Mouse (Mus musculus) MEL (cell line): ENCODE results near the gene Phtf1. TPM values are rescaled to one million over a fixed set of nuclear protein-coding genes. Genes with fewer than 3 reads are reported as not detected.
A peak's percentile ranks its signal among the peaks of the same experiment; 100 is the strongest.

Experiments used
- DNase-seq: peaks from one replicate; pipeline ENCODE4 v3.0.0; 2011; ENCODE audit warnings: low read depth, low spot score
- H3K27ac ChIP-seq: 2 replicates; pipeline ENCODE4 v1.5.1; 2012; ENCODE audit warnings: low read depth, mild to moderate bottlenecking, control low read depth, low read length, moderate library complexity; ENCODE audit not compliant: control insufficient read depth
- H3K27me3 ChIP-seq, 2 experiments: fragments of 150-350 bp in 1 of 2; sonication (generic) in 1 of 2; 2 replicates each; pipeline ENCODE4 v1.6.1; 2012; ENCODE audit warnings: low read length in 2 of 2, mild to moderate bottlenecking in 2 of 2, improper control_type of control experiment in 1 of 2, moderate library complexity in 1 of 2; ENCODE audit not compliant: insufficient read depth in 2 of 2, control insufficient read depth in 1 of 2
- H3K36me3 ChIP-seq, 2 experiments: 2 replicates each; pipeline ENCODE4 v1.6.1; 2012 to 2014; ENCODE audit warnings: low read length in 2 of 2, improper control_type of control experiment in 1 of 2, inconsistent platforms in 1 of 2, mild to moderate bottlenecking in 1 of 2; ENCODE audit not compliant: insufficient read depth in 2 of 2, control insufficient read depth in 1 of 2
- H3K4me1 ChIP-seq, 2 experiments: fragments of 150-350 bp in 1 of 2; sonication (generic) in 1 of 2; 2 replicates each; pipeline ENCODE4 v1.6.1; 2012; ENCODE audit warnings: low read length in 2 of 2, improper control_type of control experiment in 1 of 2, mild to moderate bottlenecking in 1 of 2; ENCODE audit not compliant: insufficient read depth in 2 of 2, control insufficient read depth in 1 of 2
- H3K4me3 ChIP-seq, 2 experiments: fragments of 150-350 bp in 1 of 2; sonication (generic) in 1 of 2; 2 replicates each; pipeline ENCODE4 v1.5.1; 2012; ENCODE audit warnings: low read depth in 2 of 2, low read length in 2 of 2, mild to moderate bottlenecking in 2 of 2, moderate library complexity in 2 of 2, control low read depth in 1 of 2, improper control_type of control experiment in 1 of 2; ENCODE audit not compliant: control insufficient read depth in 1 of 2, insufficient read depth in 1 of 2
- H3K79me2 ChIP-seq: 2 replicates; pipeline ENCODE4 v1.6.1; 2012; ENCODE audit warnings: mild to moderate bottlenecking, low read length, moderate library complexity; ENCODE audit not compliant: control insufficient read depth, poor library complexity, insufficient read depth
- H3K9ac ChIP-seq: 2 replicates; pipeline ENCODE4 v1.6.1; 2012; ENCODE audit warnings: low read depth, mild to moderate bottlenecking, control low read depth, low read length, moderate library complexity; ENCODE audit not compliant: control insufficient read depth, poor library complexity, severe bottlenecking
- H3K9me3 ChIP-seq: fragments of 150-350 bp; sonication (generic); replicated peaks from 2 replicates; pipeline ENCODE4 v1.6.1; 2012; ENCODE audit warnings: mild to moderate bottlenecking, low read length, improper control_type of control experiment, moderate library complexity; ENCODE audit not compliant: insufficient read depth
- BHLHE40 ChIP-seq: IDR thresholded peaks from 2 replicates; pipeline ENCODE4 v1.6.1; 2012; ENCODE audit warnings: low read depth, mild to moderate bottlenecking, inconsistent platforms, low read length, improper control_type of control experiment, borderline replicate concordance
- CHD1 ChIP-seq: IDR thresholded peaks from 2 replicates; pipeline ENCODE4 v1.6.1; 2012; ENCODE audit warnings: low read depth, mild to moderate bottlenecking, inconsistent platforms, low read length, improper control_type of control experiment
- CTCF ChIP-seq, 3 experiments: IDR thresholded peaks in 2 of 3; conservative IDR thresholded peaks in 1 of 3; 2 replicates each; pipeline ENCODE4 v1.5.1; 2011 to 2012; ENCODE audit warnings: low read length in 3 of 3, low read depth in 2 of 3, mild to moderate bottlenecking in 2 of 3, improper control_type of control experiment in 1 of 3, inconsistent platforms in 1 of 3, mixed read lengths in 1 of 3, moderate library complexity in 1 of 3; ENCODE audit not compliant: control insufficient read depth in 1 of 3, insufficient read depth in 1 of 3, poor library complexity in 1 of 3, severe bottlenecking in 1 of 3
- ELF1 ChIP-seq: IDR thresholded peaks from 2 replicates; pipeline ENCODE4 v1.6.1; 2014; ENCODE audit warnings: low read depth, mild to moderate bottlenecking, inconsistent platforms, low read length, improper control_type of control experiment, moderate library complexity
- ETS1 ChIP-seq: IDR thresholded peaks from 2 replicates; pipeline ENCODE4 v1.6.1; 2012; ENCODE audit warnings: low read depth, mild to moderate bottlenecking, inconsistent platforms, low read length, improper control_type of control experiment, moderate library complexity
- KAT2A ChIP-seq: conservative IDR thresholded peaks from 2 replicates; pipeline ENCODE4 v1.6.1; 2012; ENCODE audit warnings: low read depth, low read length, improper control_type of control experiment, inconsistent platforms
- MAFK ChIP-seq: IDR thresholded peaks from 2 replicates; pipeline ENCODE4 v1.6.1; 2011; ENCODE audit warnings: low read depth, mild to moderate bottlenecking, low read length, improper control_type of control experiment, borderline replicate concordance
- MEF2A ChIP-seq: IDR thresholded peaks from 2 replicates; pipeline ENCODE4 v1.6.1; 2014; ENCODE audit warnings: low read depth, mild to moderate bottlenecking, inconsistent platforms, low read length, improper control_type of control experiment; ENCODE audit not compliant: poor library complexity, insufficient replicate concordance, severe bottlenecking; ENCODE audit errors: extremely low read depth
- MXI1 ChIP-seq: IDR thresholded peaks from 2 replicates; pipeline ENCODE4 v1.6.1; 2011; ENCODE audit warnings: mild to moderate bottlenecking, low read depth, low read length, improper control_type of control experiment
- POLR2AphosphoS5 ChIP-seq: IDR thresholded peaks from 2 replicates; pipeline ENCODE4 v1.6.1; 2012; ENCODE audit warnings: low read depth, borderline replicate concordance, mild to moderate bottlenecking, inconsistent platforms, low read length, moderate library complexity, mixed read lengths
- RAD21 ChIP-seq: IDR thresholded peaks from 2 replicates; pipeline ENCODE4 v1.6.1; 2011; ENCODE audit warnings: mild to moderate bottlenecking, low read depth, low read length, improper control_type of control experiment
- SMC3 ChIP-seq: IDR thresholded peaks from 2 replicates; pipeline ENCODE4 v1.6.1; 2011; ENCODE audit warnings: low read depth, low read length, improper control_type of control experiment
- TAL1 ChIP-seq: IDR thresholded peaks from 2 replicates; pipeline ENCODE4 v1.6.1; 2012; ENCODE audit warnings: mild to moderate bottlenecking, inconsistent platforms, low read length, moderate library complexity, mixed read lengths
- TBP ChIP-seq: IDR thresholded peaks from 2 replicates; pipeline ENCODE4 v1.8.0; 2011; ENCODE audit warnings: low read depth, low read length, improper control_type of control experiment
- ZC3H11A ChIP-seq: IDR thresholded peaks from 2 replicates; pipeline ENCODE4 v1.6.1; 2012; ENCODE audit warnings: low read depth, mild to moderate bottlenecking, inconsistent platforms, low read length, improper control_type of control experiment
- polyA plus RNA-seq, 2 experiments: library from polyadenylated mRNA; stranded (reverse) in 1 of 2; unstranded in 1 of 2; fragments of >175 nt in 1 of 2; fragments of >200 nt in 1 of 2; gene quantifications; 2 replicates each; pipeline versions ENCODE4 v1.2.1 to v1.2.4; 2012; ENCODE audit warnings: low replicate concordance in 2 of 2, low read depth in 1 of 2; ENCODE audit not compliant: insufficient read length in 2 of 2, insufficient read depth in 1 of 2, missing spikeins in 1 of 2
- total RNA-seq: library from RNA; depleted of rRNA; stranded (reverse); fragments of 300-350 nt; gene quantifications from 2 replicates; pipeline ENCODE4 v1.2.3, GENCODE M21; 2012

The Phtf1 gene
- total and polyA plus RNA-seq, 3 experiments = 20.0 to 23.4 TPM; not detected in 1

- Histone ChIP-seq H3K27me3 (no peaks in the 10 kb centered on the region), H3K9ac (no peak overlapping the region), H3K4me1 (no peaks in the 10 kb centered on the region), H3K4me3 (no peak overlapping the region), H3K9me3 (no peaks in the 10 kb centered on the region), H3K36me3 (no peaks in the 10 kb centered on the region), H3K27ac (no peak overlapping the region), H3K79me2 (no peaks in the 10 kb centered on the region)
- TF ChIP-seq MEF2A = no peak
- TF ChIP-seq CHD1 = no peak
- no peak for TF ChIP-seq BHLHE40
- DNase-seq = no peak
These were observed 50.0 kb downstream of the Phtf1 start for GRCm38 (mm10) chr3:104017931-104018330.

- DNase-seq = peak; percentile 35
- H3K4me1 ChIP-seq = no peaks in the 10 kb centered on the region
- no peaks in the 10 kb centered on the region for H3K36me3 ChIP-seq
These were observed 51.5 kb downstream of the Phtf1 start for GRCm38 (mm10) chr3:104019453-104019852.

GRCm38 (mm10) chr3:104020101-104020500 is 52.2 kb downstream of the Phtf1 start:
- TF ChIP-seq MAFK (no peak), MXI1 (no peak), RAD21 (no peak), KAT2A (no peak), ETS1 (no peak), POLR2AphosphoS5 (no peak), ELF1 (no peak), TBP (no peak)
- TF ChIP-seq, all 39 proteins: peak for 0
- Histone ChIP-seq H3K9me3 (no peaks in the 10 kb centered on the region), H3K9ac (no peak overlapping the region), H3K4me3 (no peak overlapping the region), H3K27me3 (no peaks in the 10 kb centered on the region), H3K79me2 (no peaks in the 10 kb centered on the region), H3K27ac (no peak overlapping the region), H3K4me1 (no peaks in the 10 kb centered on the region), H3K36me3 (no peaks in the 10 kb centered on the region)
- no peak for DNase-seq

More at GRCm38 (mm10) chr3:104019453-104019852, 51.5 kb downstream of the Phtf1 start:
- Histone ChIP-seq H3K27me3 (no peaks in the 10 kb centered on the region), H3K4me3 (no peak overlapping the region), H3K9me3 (no peaks in the 10 kb centered on the region), H3K27ac (no peak overlapping the region), H3K9ac (no peak overlapping the region), H3K79me2 (no peaks in the 10 kb centered on the region)
- TF ChIP-seq RAD21 (peak; percentile 63), TAL1 (no peak), CTCF (IDR thresholded peaks at IDR 0.05 in 2 of 3, conservative IDR thresholded peaks at IDR 0.05 in 1 of 3; ENCODE audit: control insufficient read depth in 1 of 3, insufficient read depth in 1 of 3, low read depth in 2 of 3, low read length in 3 of 3, poor library complexity in 1 of 3, severe bottlenecking in 1 of 3) (peak in 1 of 3 experiments; percentile 50; a peak in 2 of 6 replicates), SMC3 (peak; percentile 60), ZC3H11A (peak; percentile 24)
